Mouse (Mus musculus) MEL (cell line): ENCODE results near the gene Srsf2. TPM values are rescaled to one million over a fixed set of nuclear protein-coding genes. Genes with fewer than 3 reads are reported as not detected.

ENCODE experiments used
- DNase-seq: peaks from one replicate; pipeline ENCODE4 v3.0.0; 2011; ENCODE audit warnings: low read depth, low spot score
- H3K27ac ChIP-seq: 2 replicates; pipeline ENCODE4 v1.5.1; 2012; ENCODE audit warnings: low read depth, mild to moderate bottlenecking, control low read depth, low read length, moderate library complexity; ENCODE audit not compliant: control insufficient read depth
- H3K27me3 ChIP-seq, 2 experiments: fragments of 150-350 bp in 1 of 2; sonication (generic) in 1 of 2; 2 replicates each; pipeline ENCODE4 v1.6.1; 2012; ENCODE audit warnings: low read length in 2 of 2, mild to moderate bottlenecking in 2 of 2, improper control_type of control experiment in 1 of 2, moderate library complexity in 1 of 2; ENCODE audit not compliant: insufficient read depth in 2 of 2, control insufficient read depth in 1 of 2
- H3K36me3 ChIP-seq, 2 experiments: 2 replicates each; pipeline ENCODE4 v1.6.1; 2012 to 2014; ENCODE audit warnings: low read length in 2 of 2, improper control_type of control experiment in 1 of 2, inconsistent platforms in 1 of 2, mild to moderate bottlenecking in 1 of 2; ENCODE audit not compliant: insufficient read depth in 2 of 2, control insufficient read depth in 1 of 2
- H3K4me1 ChIP-seq, 2 experiments: fragments of 150-350 bp in 1 of 2; sonication (generic) in 1 of 2; 2 replicates each; pipeline ENCODE4 v1.6.1; 2012; ENCODE audit warnings: low read length in 2 of 2, improper control_type of control experiment in 1 of 2, mild to moderate bottlenecking in 1 of 2; ENCODE audit not compliant: insufficient read depth in 2 of 2, control insufficient read depth in 1 of 2
- H3K4me3 ChIP-seq, 2 experiments: fragments of 150-350 bp in 1 of 2; sonication (generic) in 1 of 2; 2 replicates each; pipeline ENCODE4 v1.5.1; 2012; ENCODE audit warnings: low read depth in 2 of 2, low read length in 2 of 2, mild to moderate bottlenecking in 2 of 2, moderate library complexity in 2 of 2, control low read depth in 1 of 2, improper control_type of control experiment in 1 of 2; ENCODE audit not compliant: control insufficient read depth in 1 of 2, insufficient read depth in 1 of 2
- H3K79me2 ChIP-seq: 2 replicates; pipeline ENCODE4 v1.6.1; 2012; ENCODE audit warnings: mild to moderate bottlenecking, low read length, moderate library complexity; ENCODE audit not compliant: control insufficient read depth, poor library complexity, insufficient read depth
- H3K9ac ChIP-seq: 2 replicates; pipeline ENCODE4 v1.6.1; 2012; ENCODE audit warnings: low read depth, mild to moderate bottlenecking, control low read depth, low read length, moderate library complexity; ENCODE audit not compliant: control insufficient read depth, poor library complexity, severe bottlenecking
- H3K9me3 ChIP-seq: fragments of 150-350 bp; sonication (generic); replicated peaks from 2 replicates; pipeline ENCODE4 v1.6.1; 2012; ENCODE audit warnings: mild to moderate bottlenecking, low read length, improper control_type of control experiment, moderate library complexity; ENCODE audit not compliant: insufficient read depth
- BHLHE40 ChIP-seq: IDR thresholded peaks from 2 replicates; pipeline ENCODE4 v1.6.1; 2012; ENCODE audit warnings: low read depth, mild to moderate bottlenecking, inconsistent platforms, low read length, improper control_type of control experiment, borderline replicate concordance
- CHD1 ChIP-seq: IDR thresholded peaks from 2 replicates; pipeline ENCODE4 v1.6.1; 2012; ENCODE audit warnings: low read depth, mild to moderate bottlenecking, inconsistent platforms, low read length, improper control_type of control experiment
- JUND ChIP-seq: IDR thresholded peaks from 2 replicates; pipeline ENCODE4 v1.6.1; 2011; ENCODE audit warnings: low read depth, mild to moderate bottlenecking, improper control_type of control experiment, low read length
- KAT2A ChIP-seq: conservative IDR thresholded peaks from 2 replicates; pipeline ENCODE4 v1.6.1; 2012; ENCODE audit warnings: low read depth, low read length, improper control_type of control experiment, inconsistent platforms
- MAX ChIP-seq: IDR thresholded peaks from 2 replicates; pipeline ENCODE4 v1.6.1; 2011; ENCODE audit warnings: low read length, improper control_type of control experiment
- MAZ ChIP-seq: IDR thresholded peaks from 2 replicates; pipeline ENCODE4 v1.6.1; 2012; ENCODE audit warnings: low read depth, mild to moderate bottlenecking, inconsistent platforms, low read length, improper control_type of control experiment
- MEF2A ChIP-seq: IDR thresholded peaks from 2 replicates; pipeline ENCODE4 v1.6.1; 2014; ENCODE audit warnings: low read depth, mild to moderate bottlenecking, inconsistent platforms, low read length, improper control_type of control experiment; ENCODE audit not compliant: poor library complexity, insufficient replicate concordance, severe bottlenecking; ENCODE audit errors: extremely low read depth
- MYC ChIP-seq: IDR thresholded peaks from 2 replicates; pipeline ENCODE4 v1.6.1; 2011; ENCODE audit warnings: low read depth, mild to moderate bottlenecking, low read length, improper control_type of control experiment, moderate library complexity
- NELFE ChIP-seq: IDR thresholded peaks from 2 replicates; pipeline ENCODE4 v1.6.1; 2011; ENCODE audit warnings: low read depth, low read length, improper control_type of control experiment
- NRF1 ChIP-seq: IDR thresholded peaks from 2 replicates; pipeline ENCODE4 v1.6.1; 2014; ENCODE audit warnings: low read depth, mild to moderate bottlenecking, inconsistent platforms, low read length, improper control_type of control experiment, moderate library complexity; ENCODE audit not compliant: poor library complexity, insufficient read depth, severe bottlenecking
- POLR2A ChIP-seq, 2 experiments: IDR thresholded peaks; 2 replicates each; pipeline ENCODE4 v1.6.1; 2011 to 2012; ENCODE audit warnings: low read length in 2 of 2, mild to moderate bottlenecking in 2 of 2, control low read depth in 1 of 2, improper control_type of control experiment in 1 of 2, low read depth in 1 of 2, moderate library complexity in 1 of 2; ENCODE audit not compliant: control insufficient read depth in 1 of 2, insufficient read depth in 1 of 2, poor library complexity in 1 of 2
- POLR2AphosphoS2 ChIP-seq: IDR thresholded peaks from 2 replicates; pipeline ENCODE4 v1.6.1; 2011; ENCODE audit warnings: low read length, improper control_type of control experiment
- POLR2AphosphoS5 ChIP-seq: IDR thresholded peaks from 2 replicates; pipeline ENCODE4 v1.6.1; 2012; ENCODE audit warnings: low read depth, borderline replicate concordance, mild to moderate bottlenecking, inconsistent platforms, low read length, moderate library complexity, mixed read lengths
- SIN3A ChIP-seq: IDR thresholded peaks from 2 replicates; pipeline ENCODE4 v1.6.1; 2012; ENCODE audit warnings: low read length, improper control_type of control experiment, inconsistent platforms
- SMC3 ChIP-seq: IDR thresholded peaks from 2 replicates; pipeline ENCODE4 v1.6.1; 2011; ENCODE audit warnings: low read depth, low read length, improper control_type of control experiment
- TCF12 ChIP-seq: IDR thresholded peaks from 2 replicates; pipeline ENCODE4 v1.6.1; 2014; ENCODE audit warnings: low read depth, mild to moderate bottlenecking, inconsistent platforms, low read length, improper control_type of control experiment, moderate library complexity
- UBTF ChIP-seq: IDR thresholded peaks from 2 replicates; pipeline ENCODE4 v1.6.1; 2012; ENCODE audit warnings: low read depth, mild to moderate bottlenecking, inconsistent platforms, low read length, improper control_type of control experiment, moderate library complexity, borderline replicate concordance; ENCODE audit not compliant: insufficient read depth
- ZC3H11A ChIP-seq: IDR thresholded peaks from 2 replicates; pipeline ENCODE4 v1.6.1; 2012; ENCODE audit warnings: low read depth, mild to moderate bottlenecking, inconsistent platforms, low read length, improper control_type of control experiment
- ZMIZ1 ChIP-seq: IDR thresholded peaks from 2 replicates; pipeline ENCODE4 v1.6.1; 2012; ENCODE audit warnings: low read depth, mild to moderate bottlenecking, inconsistent platforms, low read length, improper control_type of control experiment, moderate library complexity
- polyA plus RNA-seq, 2 experiments: library from polyadenylated mRNA; stranded (reverse) in 1 of 2; unstranded in 1 of 2; fragments of >175 nt in 1 of 2; fragments of >200 nt in 1 of 2; gene quantifications; 2 replicates each; pipeline versions ENCODE4 v1.2.1 to v1.2.4; 2012; ENCODE audit warnings: low replicate concordance in 2 of 2, low read depth in 1 of 2; ENCODE audit not compliant: insufficient read length in 2 of 2, insufficient read depth in 1 of 2, missing spikeins in 1 of 2
- total RNA-seq: library from RNA; depleted of rRNA; stranded (reverse); fragments of 300-350 nt; gene quantifications from 2 replicates; pipeline ENCODE4 v1.2.3, GENCODE M21; 2012

Gene Srsf2
- total and polyA plus RNA-seq, 3 experiments: 257 to 1,128 (median 453) TPM

DNA sequence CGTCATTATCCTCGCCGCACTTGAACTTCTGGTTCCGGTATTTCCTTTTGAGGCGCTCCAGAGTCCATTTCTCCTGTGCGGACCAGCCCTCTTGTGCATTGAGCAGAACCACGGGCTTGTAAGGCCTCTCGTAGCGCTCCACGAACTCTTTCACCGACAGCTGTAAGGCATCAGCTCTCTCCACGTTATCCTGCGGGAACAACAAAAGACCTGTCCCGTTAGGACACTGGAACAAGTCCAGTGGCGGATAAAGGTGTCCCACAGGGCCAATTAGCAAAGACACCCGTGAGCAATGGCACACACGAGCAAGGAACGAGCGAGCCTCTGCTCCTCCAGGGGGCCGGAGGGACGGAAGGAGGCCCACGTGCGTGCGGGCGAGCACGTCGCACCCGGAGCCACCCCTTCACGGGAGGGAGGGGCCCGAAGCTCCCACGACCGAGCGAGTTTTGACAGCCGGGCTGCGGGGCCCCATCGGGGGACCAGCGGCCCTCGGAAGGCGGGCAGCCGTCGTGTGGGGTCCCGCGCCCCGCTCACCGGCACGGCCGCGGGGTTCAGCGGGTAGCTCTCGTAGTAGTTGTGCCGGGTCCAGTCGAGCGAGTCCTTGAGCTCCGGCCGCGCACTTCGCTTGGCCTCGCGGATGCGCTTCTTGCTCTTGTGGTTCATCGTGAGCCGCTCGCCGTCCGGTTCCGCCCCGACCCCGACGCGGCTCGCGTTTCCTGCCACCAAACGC is 10.2 kb downstream of the Srsf2 start (continued):
- peak; percentile 79; the same call in 1 of the 2 replicates for TF ChIP-seq UBTF
- TF ChIP-seq POLR2AphosphoS5: no peak
- no peak for TF ChIP-seq CHD1

GRCm38 (mm10) chr11:116840748-116841147 is 12.1 kb downstream of the Srsf2 start:
- H3K36me3 ChIP-seq: peaks cover 34 to 40% of the 10 kb centered on the region in 2 experiments
- H3K9me3 ChIP-seq: no peaks in the 10 kb centered on the region
- H3K9ac ChIP-seq: peak overlapping the region; percentile 28
- H3K79me2 ChIP-seq: peaks cover 67% of the 10 kb centered on the region
- H3K27me3 ChIP-seq: no peaks in the 10 kb centered on the region
- H3K4me3 ChIP-seq: peak overlapping the region; percentile 34 to 94; a peak in 2 of 4 replicates
- peaks cover 3 to 33% of the 10 kb centered on the region in 2 experiments for H3K4me1 ChIP-seq
- TF ChIP-seq NRF1 (no peak), BHLHE40 (no peak), TCF12 (no peak), MAX (no peak), POLR2AphosphoS2 (no peak), MEF2A (no peak), JUND (no peak), MAZ (no peak), CHD1 (no peak), NELFE (no peak), ZC3H11A (no peak), ZMIZ1 (no peak), SIN3A (no peak), POLR2A (IDR thresholded peaks at IDR 0.05; ENCODE audit: control insufficient read depth in 1 of 2, insufficient read depth in 1 of 2, low read depth in 1 of 2, low read length in 2 of 2, poor library complexity in 1 of 2) (no peak), SMC3 (no peak), KAT2A (no peak), MYC (no peak)
- DNase-seq: no peak
- H3K27ac ChIP-seq: no peak overlapping the region
